Mouse (Mus musculus) left cerebral cortex, adult 6 months (tissue): ENCODE results near the gene Omg. TPM values are rescaled to one million over a fixed set of nuclear protein-coding genes. Genes with fewer than 3 reads are reported as not detected.

Experiments used
- long read RNA-seq, 2 experiments: library from polyadenylated mRNA; unstranded; transcript quantifications; one replicate each; pipeline ENCODE4 v2.0.0; 2019 to 2020
- polyA plus RNA-seq: library from polyadenylated mRNA; unstranded; fragments of <200 nt; fragmentation: Nextera tagmentation; gene quantifications from 2 replicates; pipeline ENCODE4 v1.2.3, GENCODE M21; 2021

Gene Omg
- polyA plus RNA-seq = 51.3 and 66.3 TPM in 2 replicates
- long read RNA-seq, experiment 1, transcript Omg-201 (2 exons, 2,228 nt) = major isoform, 158 of 187 reads
- long read RNA-seq, experiment 1, partial matches to known transcripts = 0 of 187 reads
- long read RNA-seq, experiment 1, other reads (novel, unspliced or antisense) = 29 of 187 reads
- long read RNA-seq, experiment 2, transcript Omg-201 (2 exons, 2,228 nt) = major isoform, 18 of 61 reads
- long read RNA-seq, experiment 2, partial matches to known transcripts = 0 of 61 reads
- long read RNA-seq, experiment 2, other reads (novel, unspliced or antisense) = 43 of 61 reads

DNA sequence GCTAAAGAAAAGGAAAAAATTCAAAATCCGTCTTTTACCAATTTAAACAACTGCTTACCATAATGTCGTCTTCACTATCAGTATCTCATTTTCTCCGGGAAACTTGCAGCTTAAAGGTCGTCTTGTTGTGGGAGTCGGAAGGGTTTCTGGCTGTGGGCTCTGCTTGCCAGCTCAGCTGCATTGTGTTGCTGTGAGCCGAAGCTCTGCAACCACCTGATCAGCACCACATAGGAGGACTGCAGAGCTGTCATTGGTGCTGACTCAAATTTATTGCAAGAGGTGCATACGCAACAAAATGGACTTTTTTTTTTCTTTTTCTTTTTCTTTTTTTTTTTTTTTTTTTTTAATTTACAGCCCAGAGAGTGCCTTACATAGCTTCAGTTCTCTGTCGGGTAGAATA, at the start of gene Omg:
TSS of gene Omg (minus strand) at position 240 of the 400 bp plus-strand sequence.

GRCm38 (mm10) chr11:79530333-79530761, 26.5 kb upstream of the Omg start, which contains the start of the genes Evi2 and Evi2a:
Gene Evi2 (minus strand): TSS chr11:79530589.
Gene Evi2a (minus strand): TSS chr11:79530609.

DNA sequence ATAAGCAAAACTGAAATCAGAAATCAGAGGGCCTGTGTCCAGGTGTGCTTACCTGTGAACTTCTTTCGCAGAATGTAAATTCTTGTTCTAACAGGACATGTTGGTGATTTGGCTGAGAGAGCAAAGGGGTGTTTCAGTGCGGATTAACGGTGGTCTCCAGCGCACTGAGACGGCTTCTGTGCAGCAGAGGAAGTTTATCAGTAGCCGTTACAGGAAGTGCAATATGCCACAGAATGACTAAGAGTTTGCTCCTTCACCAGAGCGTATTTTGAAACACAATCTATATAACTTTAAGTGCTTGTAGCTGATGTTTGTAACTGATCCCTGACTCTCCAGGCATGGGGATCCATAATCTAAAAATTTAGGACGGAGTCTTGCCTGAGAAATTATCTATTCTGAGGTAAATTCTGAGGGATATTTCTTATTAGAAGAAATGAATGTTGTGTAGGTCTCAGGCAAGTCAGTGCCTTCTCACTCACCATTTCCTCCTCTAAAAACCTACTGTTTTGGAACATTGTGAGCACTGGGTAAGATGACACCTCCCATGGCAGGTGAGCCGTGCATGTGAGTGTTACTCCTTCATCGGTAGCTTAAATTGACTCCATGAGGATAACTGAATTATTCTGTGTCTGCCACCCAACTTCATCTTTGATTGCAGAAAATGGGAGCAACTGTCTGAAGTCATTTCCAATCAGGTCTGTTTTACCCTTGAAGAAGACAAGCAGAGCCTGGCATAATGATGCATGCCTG, 19.9 kb upstream of the Omg start, which contains the start of gene Evi2b:
TSS of gene Evi2b (minus strand) at position 203 of the 750 bp plus-strand sequence.

Other genes starting within 250 kb of the Omg start
- gene Wsb1, start 249.4 kb downstream of the Omg start, polyA plus RNA-seq = 7.4 and 9.5 TPM in 2 replicates
- gene Gm9964, start 207.2 kb downstream of the Omg start, polyA plus RNA-seq = not detected in 2 replicates
- gene Nf1, start 164.4 kb downstream of the Omg start, polyA plus RNA-seq = 8.8 and 12.4 TPM in 2 replicates
- gene Evi2b, start 19.7 kb upstream of the Omg start, polyA plus RNA-seq = 0.43 and 0.47 TPM in 2 replicates
- 0.07 and 0.19 TPM in 2 replicates for gene Evi2, start 26.5 kb upstream of the Omg start, polyA plus RNA-seq
- gene Evi2a, start 26.5 kb upstream of the Omg start, polyA plus RNA-seq = 45.0 and 57.1 TPM in 2 replicates
- gene Rab11fip4, start 87.1 kb upstream of the Omg start, polyA plus RNA-seq = 21.2 and 45.9 TPM in 2 replicates